Mouse (Mus musculus): ENCODE measurements at regions not wholly inside any gene's neighbourhood (a gene's known extent, or its start where the extent isn't known, plus 50 kb on each side); places are given as distances from the start of the nearest gene placed in this dataset.

- TF ChIP-seq CTCF (IDR thresholded peaks at IDR 0.05; ENCODE audit: borderline replicate concordance, insufficient read depth, low read depth, low read length), result no peak
- no peak for TF ChIP-seq POLR2A (IDR thresholded peaks at IDR 0.05; ENCODE audit: borderline replicate concordance, insufficient read depth, low read length)
Measured at GRCm38 (mm10) chr1:154116188-154116710, 84.7 kb upstream of the Zfp648 start.
